Mouse (Mus musculus) adrenal gland, adult (tissue): ENCODE data around the gene Csnk2b.

Experiments
- DNase-seq, 2 experiments: peaks; one replicate each; pipeline ENCODE4 v3.0.0; 2022 to 2023; ENCODE audit warnings: low spot score in 1 of 2; ENCODE audit not compliant: inconsistent age in 2 of 2

Gene Csnk2b

GRCm38 (mm10) chr17:35090166-35090932, 31.5 kb downstream of the Csnk2b start:
- peak; percentile 45 to 69 for DNase-seq

- peak; percentile 95 to 98 for DNase-seq
Observed at GRCm38 (mm10) chr17:35088825-35089644, 32.8 kb downstream of the Csnk2b start, which contains the start of gene Abhd16a. Gene Abhd16a (plus strand): TSS chr17:35089263.

- no peak for DNase-seq
Observed at GRCm38 (mm10) chr17:35088151-35088550, 33.7 kb downstream of the Csnk2b start.

GRCm38 (mm10) chr17:35085208-35085865, 36.5 kb downstream of the Csnk2b start, which contains the start of gene Ly6g6f:
Gene Ly6g6f (minus strand): TSS chr17:35085610.
- DNase-seq = no peak

GRCm38 (mm10) chr17:35083929-35084497, 37.8 kb downstream of the Csnk2b start:
- no peak for DNase-seq

GRCm38 (mm10) chr17:35082841-35083576, 38.8 kb downstream of the Csnk2b start:
- DNase-seq = no peak

GRCm38 (mm10) chr17:35080710-35081109, 41.1 kb downstream of the Csnk2b start:
- no peak for DNase-seq

- no peak for DNase-seq
Observed at GRCm38 (mm10) chr17:35080248-35080647, 41.6 kb downstream of the Csnk2b start.

- no peak for DNase-seq
Observed at GRCm38 (mm10) chr17:35079778-35080177, 42.1 kb downstream of the Csnk2b start.

GRCm38 (mm10) chr17:35077786-35078233, 44.0 kb downstream of the Csnk2b start, which contains the start of gene Ly6g6d:
Gene Ly6g6d (minus strand): TSS chr17:35078065.
- peak in 1 of 2 experiments; percentile 62 for DNase-seq

GRCm38 (mm10) chr17:35077285-35077684, 44.6 kb downstream of the Csnk2b start:
- DNase-seq = no peak

- DNase-seq = no peak
Observed at GRCm38 (mm10) chr17:35076507-35077176, 45.2 kb downstream of the Csnk2b start, which contains the start of gene Ly6g6e. Gene Ly6g6e (plus strand): TSS chr17:35076902.

GRCm38 (mm10) chr17:35074097-35074496, 47.8 kb downstream of the Csnk2b start:
- no peak for DNase-seq

GRCm38 (mm10) chr17:35071454-35071853, 50.4 kb downstream of the Csnk2b start:
- no peak for DNase-seq

- DNase-seq = no peak
Observed at GRCm38 (mm10) chr17:35070556-35071229, 51.2 kb downstream of the Csnk2b start.

- DNase-seq = peak in 1 of 2 experiments; percentile 75
Observed at GRCm38 (mm10) chr17:35068213-35068914, 53.5 kb downstream of the Csnk2b start.
